In the genomic region with DNA sequence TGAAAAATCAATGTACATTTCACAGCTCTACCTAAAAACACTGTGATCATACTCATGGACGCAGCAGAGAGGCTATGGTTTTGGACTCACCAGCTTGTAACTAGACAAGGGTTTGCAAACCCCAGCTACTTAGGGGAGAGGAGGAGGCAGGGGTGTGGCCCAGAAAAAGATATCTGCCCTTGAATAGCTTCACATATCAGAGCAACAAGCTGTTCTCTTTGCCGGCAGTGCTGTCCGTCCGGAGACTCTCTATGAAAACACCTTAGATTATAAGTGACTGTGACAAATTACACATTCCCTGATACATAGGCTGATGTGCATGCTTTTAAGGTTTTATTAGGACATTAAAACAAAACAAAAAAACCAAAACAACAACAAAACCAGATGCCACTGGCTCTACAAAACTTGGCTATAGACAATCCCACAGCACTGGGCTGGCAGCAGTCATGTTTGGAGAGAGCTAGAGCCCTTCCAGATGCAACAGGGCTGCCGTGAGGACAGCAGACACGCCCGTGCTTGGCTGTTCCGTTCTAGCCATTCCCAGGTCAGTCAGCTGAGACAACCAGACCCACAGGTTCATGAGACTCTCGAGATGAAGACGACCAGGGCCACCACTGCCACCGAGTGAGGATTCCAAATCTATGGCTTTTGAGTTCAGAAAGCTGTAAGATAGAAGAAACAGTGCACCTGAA, we compare ENCODE assay signal across 11 mouse cellular contexts. TPM values are rescaled to one million over a fixed set of nuclear protein-coding genes. Genes with fewer than 3 reads are reported as not detected.
DNase-seq lines count a peak whose midpoint lies in the region; ATAC-seq and TF ChIP-seq lines count a peak whose summit lies in the region.
"Had no signal": no experiment of that assay in that cellular context is flagged by ENCODE, and none has a peak within 500 bp of the region (broad histone marks: within the 10 kb centered on the region; RNA-seq: fewer than 3 reads in every experiment).

No protein-coding gene starts in this region.

- DNase-seq in urinary bladder, postnatal 14 days (ENCODE audit: low spot score), result peak; percentile 51
- DNase-seq in urinary bladder, adult 2 months (ENCODE audit: low spot score), result no peak
- DNase-seq in heart, adult 18-20 months, result peak; percentile 71 to 77
- DNase-seq in limb, embryonic 11.5 days (ENCODE audit: low spot score), result no peak
- DNase-seq in cerebellum, postnatal 25 days, result no peak
- no peak for DNase-seq in layer of hippocampus, adult 2 months (ENCODE audit: low spot score in 2 of 2)
- no peak for DNase-seq in right cerebral cortex, adult 2 months (ENCODE audit: low spot score in 2 of 2)
- DNase-seq in thymus, postnatal 0 days (ENCODE audit: low spot score), result no peak
- DNase-seq: retina, postnatal 1 day had no signal

- TF ChIP-seq CTCF in layer of hippocampus, adult 2 months (conservative IDR thresholded peaks at IDR 0.05), result no peak

- no peaks in the 10 kb centered on the region for H3K9me3 ChIP-seq in limb, embryonic 11.5 days (ENCODE audit: control insufficient read depth, low read length)
- H3K9me3 ChIP-seq: hindbrain, embryonic 13.5 days had no signal

- peaks cover 48% of the 10 kb centered on the region for H3K4me1 ChIP-seq in limb, embryonic 11.5 days (ENCODE audit: control insufficient read depth, insufficient read depth, low read length)

- ATAC-seq in limb, embryonic 11.5 days (ENCODE audit: insufficient number of reproducible peaks, low FRiP score, low TSS enrichment, low read depth), result no peak

- H3K9ac ChIP-seq in limb, embryonic 11.5 days (ENCODE audit: low read length), result no peak overlapping the region
- H3K9ac ChIP-seq: hindbrain, embryonic 13.5 days had no signal

- no peak overlapping the region for H3K4me3 ChIP-seq in limb, embryonic 11.5 days (ENCODE audit: low read depth, low read length)
- no peak overlapping the region for H3K4me3 ChIP-seq in layer of hippocampus, adult 2 months
- H3K4me3 ChIP-seq: hindbrain, embryonic 13.5 days had no signal

- no peak overlapping the region for H3K4me2 ChIP-seq in limb, embryonic 11.5 days (ENCODE audit: low read depth, severe bottlenecking)
- H3K4me2 ChIP-seq: hindbrain, embryonic 13.5 days had no signal

- WGBS in limb, embryonic 11.5 days, result 64% methylated on average over 11 of the region's 11 CpGs

- peak overlapping the region; percentile 26; the same call in 1 of the 2 replicates for H3K27ac ChIP-seq in limb, embryonic 11.5 days (replicated peaks; ENCODE audit: low read depth, low read length)
- H3K27ac ChIP-seq in layer of hippocampus, adult 2 months, result no peak overlapping the region
- H3K27ac ChIP-seq: hindbrain, embryonic 13.5 days; macrophage had no signal

- no peaks in the 10 kb centered on the region for H3K27me3 ChIP-seq in limb, embryonic 11.5 days (ENCODE audit: control insufficient read depth, insufficient read depth, low read length)
- H3K27me3 ChIP-seq: hindbrain, embryonic 13.5 days had no signal

- H3K36me3 ChIP-seq in limb, embryonic 11.5 days (ENCODE audit: control insufficient read depth, insufficient read depth, low read length), result no peaks in the 10 kb centered on the region
- H3K36me3 ChIP-seq: hindbrain, embryonic 13.5 days had no signal

RNA-seq across cellular contexts. Expression of a gene that starts 29.3 kb away (rescaled TPM):
- 14.9 and 23.9 TPM in 2 replicates for polyA plus RNA-seq in urinary bladder, adult 2 months (2012; rRNA removed)
- 10 to 100 TPM; 76.2 to 94.4 TPM for total RNA-seq in heart, adult 18-20 months (2021)
- polyA plus RNA-seq in limb, embryonic 11.5 days (2014; fragmentation: Nextera tagmentation; extraction: Ambion mirVana), result 6.2 and 6.9 TPM in 2 replicates
- total RNA-seq in layer of hippocampus, adult 2 months (2021), result 10 to 100 TPM; 47.5 to 53.2 TPM
- polyA plus RNA-seq in thymus, postnatal 0 days (2015; fragmentation: Nextera tagmentation; extraction: Ambion mirVana), result 12.1 and 14.0 TPM in 2 replicates

Comparison
In these comparisons a context has a peak if more than half of its experiments do, and no peak if none do; other contexts are left out.
1. DNase-seq: peak in urinary bladder, postnatal 14 days (single experiment) and heart, adult 18-20 months (2 of 2); none in urinary bladder, adult 2 months (single experiment), limb, embryonic 11.5 days (single experiment), cerebellum, postnatal 25 days (0 of 2), layer of hippocampus, adult 2 months (0 of 2), right cerebral cortex, adult 2 months (0 of 2) and thymus, postnatal 0 days (single experiment).